Mouse (Mus musculus): ENCODE results near the gene Stpg1.
A peak's percentile ranks its signal among the peaks of the same experiment; 100 is the strongest.

Stpg1 gene

DNA sequence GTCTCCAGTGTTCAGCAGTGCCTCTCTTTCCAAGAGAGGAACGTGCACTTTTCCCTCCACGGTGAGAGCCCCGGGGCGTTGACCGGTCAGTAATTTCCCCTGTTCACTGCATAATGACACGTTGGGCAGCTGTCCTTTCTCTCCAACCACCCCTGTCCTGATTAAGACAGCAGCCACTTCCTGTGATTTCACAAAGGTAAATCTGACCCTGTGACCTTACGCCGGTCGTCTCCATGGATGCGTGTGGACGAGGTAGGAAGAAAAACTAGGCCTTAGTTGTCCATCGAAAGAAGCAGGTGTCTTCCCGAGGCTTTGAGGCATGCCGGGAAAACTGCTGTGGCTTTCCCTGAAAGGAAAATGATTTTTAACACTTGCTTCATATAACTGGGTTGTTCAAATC lies 20.3 kb downstream of the Stpg1 start:
- DNase-seq: no peak

DNA sequence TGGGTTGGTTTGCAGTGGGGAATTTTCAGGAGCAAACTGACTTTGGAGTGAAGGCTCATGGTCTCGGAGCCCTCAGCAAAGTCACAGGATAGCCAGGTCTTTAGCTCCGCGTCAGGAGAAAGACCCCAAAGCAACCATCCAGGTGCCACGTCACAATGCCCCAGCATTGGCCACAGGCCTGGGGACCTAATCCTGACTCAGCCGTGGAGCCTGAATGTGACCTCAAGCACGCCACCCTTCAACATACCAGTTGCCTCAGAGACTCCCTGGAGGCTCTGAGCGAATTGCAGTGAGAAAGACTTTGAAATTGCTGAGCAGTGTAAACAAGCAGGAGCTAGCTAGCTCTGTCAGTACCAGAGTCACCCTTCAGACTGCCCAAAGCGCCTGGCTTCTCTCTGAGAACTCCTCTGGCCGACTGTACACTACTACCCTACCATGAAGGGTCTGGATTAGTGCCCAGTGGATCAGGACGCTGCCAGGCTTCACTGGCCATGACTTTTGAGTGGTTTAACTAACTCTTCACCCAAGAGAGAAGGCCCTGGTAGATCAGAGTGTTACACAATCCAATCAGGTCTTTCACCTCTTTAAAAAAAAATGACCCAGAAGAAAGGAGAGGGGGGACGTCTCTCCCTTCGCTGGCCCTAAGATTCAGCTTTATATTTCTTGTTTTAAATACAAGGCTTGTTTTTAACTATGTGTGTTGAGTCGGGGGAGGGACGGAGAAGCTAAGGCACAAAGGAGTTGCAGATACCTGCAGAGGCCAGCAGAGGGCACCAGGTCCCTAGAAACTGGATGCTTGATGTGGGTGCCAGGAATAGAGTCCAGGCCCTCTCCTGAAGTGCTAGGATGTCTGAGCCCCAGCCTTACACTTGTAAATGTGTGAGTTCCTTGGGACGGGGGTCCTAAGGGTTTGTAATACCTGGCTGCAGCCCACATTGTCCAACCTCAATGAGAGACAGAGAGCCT lies 22.0 kb downstream of the Stpg1 start:
- peak; percentile 68 to 80 for DNase-seq

DNA sequence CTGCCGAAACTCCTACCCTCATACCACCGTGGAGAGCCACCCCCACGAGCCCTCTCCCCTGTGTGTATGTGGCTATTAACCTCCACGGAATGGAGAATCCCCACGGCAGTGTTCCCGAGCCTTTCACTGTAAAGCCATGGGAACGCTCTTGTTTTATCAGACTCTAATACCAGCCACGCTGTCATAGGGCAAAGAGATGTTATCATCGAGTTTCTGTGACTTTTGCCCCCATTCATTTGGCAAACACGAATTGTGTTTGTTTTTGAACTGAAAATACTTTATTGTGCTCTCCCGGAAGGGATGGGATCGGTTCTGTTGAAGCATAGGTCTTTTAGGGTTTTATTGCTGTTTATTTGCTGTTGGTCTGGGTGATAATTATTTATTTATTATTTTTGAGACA lies 23.5 kb downstream of the Stpg1 start:
- no peak for DNase-seq

DNA sequence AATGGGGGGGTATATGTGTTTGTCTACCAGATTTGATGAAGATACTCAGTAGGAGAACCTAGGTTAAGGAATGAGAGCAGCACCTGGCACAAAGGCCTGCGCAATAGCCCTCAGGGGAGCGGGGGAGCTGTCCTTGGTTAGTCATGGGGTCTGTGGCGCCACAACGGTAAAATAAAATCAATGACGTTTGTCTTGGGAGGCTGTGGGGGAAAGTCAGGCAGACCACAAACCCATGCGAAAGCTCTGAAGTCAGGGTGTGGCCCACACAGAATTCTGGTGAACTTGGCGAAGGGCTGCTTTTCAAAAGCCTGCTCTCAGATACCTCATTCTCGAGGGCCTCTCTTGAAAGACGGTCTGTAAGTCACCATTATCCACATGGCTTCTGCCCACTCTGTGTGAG lies 25.8 kb downstream of the Stpg1 start:
- DNase-seq: no peak

DNA sequence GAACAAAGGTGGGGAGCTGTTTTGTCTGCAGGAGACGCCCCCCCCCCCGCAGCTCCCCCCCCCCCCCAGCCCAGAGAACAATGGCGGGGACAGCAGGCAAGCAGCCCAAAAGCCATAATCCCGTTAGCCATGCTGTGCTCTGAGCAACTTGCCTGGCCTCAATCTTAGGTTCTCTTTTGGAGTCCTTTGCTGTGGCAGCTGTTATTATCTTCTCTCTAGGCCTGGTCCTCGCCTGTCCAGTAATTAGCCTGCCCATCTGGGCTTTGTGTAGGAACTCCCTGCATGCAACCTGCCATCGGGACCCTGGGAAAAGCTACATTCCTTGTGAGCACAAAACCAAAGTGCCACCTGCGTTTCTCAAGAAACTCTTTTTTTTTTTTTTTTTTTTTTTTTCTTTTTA lies 29.3 kb downstream of the Stpg1 start:
- no peak for DNase-seq

DNA sequence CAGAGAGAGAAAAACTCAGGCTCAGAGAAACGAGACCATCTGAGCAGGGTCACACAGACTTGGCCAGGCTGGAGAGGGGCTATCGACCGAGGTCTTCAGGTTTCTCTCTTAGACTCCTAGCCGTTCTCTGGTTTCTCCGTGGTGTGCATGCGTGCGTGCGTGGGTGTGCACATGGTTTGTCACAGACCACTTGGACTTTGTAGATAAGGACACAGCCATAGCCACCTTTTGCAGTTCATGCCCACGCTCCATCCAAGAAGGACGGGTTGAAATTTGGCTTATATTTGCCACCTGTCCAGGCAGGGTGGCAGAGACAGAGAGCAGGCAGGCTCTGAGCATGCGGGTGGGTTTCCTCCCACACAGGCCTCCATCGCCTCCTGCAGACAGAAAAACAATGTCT lies 30.5 kb downstream of the Stpg1 start:
- no peak for DNase-seq

DNA sequence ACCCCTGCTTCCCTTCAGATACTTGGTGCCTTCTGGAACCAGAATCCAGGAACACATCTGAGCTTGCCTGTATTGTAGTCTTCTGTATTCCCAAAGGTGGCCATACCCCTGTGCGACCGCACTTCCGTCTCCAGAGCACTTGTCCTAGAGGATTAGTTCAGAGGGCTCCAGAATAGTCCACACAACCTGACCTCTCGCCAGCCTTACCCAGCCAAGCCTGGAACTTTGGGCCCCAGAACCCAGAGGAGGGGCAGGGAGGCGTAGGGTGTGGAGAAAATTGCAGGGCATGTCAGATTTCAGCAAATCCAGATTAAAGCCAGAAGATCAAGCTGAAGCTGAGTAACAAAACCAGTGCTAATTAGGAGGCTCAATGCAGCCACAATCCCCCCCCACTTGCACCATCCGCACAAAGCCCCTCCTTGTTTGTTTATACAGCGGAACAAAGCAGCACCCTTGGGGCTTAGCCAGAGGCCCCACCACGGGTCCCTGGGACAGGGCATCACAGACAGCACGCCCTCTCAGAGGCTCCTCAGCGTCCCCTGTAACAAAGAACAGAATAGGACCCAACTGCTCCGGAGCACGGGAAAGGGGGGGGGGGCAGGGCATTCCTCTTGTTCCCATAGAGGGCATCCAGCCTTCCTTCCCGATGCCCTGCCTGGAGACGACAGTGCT lies 31.6 kb downstream of the Stpg1 start:
- DNase-seq: no peak

DNA sequence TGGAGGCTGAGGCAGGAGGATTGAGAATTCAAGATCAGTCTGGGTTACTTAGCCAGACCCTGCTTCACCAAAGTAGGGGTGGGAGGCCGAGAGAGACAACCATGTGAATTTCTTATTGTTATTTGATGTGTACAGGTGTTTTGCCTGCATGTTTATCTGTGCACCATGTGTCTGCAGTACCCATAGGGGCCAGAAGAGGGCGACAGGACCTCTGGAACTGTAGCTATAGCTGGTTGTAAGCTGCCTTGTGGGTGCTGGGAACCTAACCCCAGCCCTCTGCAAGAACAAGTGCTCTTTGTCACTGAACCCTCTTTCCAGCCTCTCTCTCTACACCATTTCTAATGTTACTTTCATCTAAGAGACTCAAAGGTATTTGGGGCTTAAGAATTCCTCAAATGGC lies 35.7 kb downstream of the Stpg1 start:
- DNase-seq: no peak

DNA sequence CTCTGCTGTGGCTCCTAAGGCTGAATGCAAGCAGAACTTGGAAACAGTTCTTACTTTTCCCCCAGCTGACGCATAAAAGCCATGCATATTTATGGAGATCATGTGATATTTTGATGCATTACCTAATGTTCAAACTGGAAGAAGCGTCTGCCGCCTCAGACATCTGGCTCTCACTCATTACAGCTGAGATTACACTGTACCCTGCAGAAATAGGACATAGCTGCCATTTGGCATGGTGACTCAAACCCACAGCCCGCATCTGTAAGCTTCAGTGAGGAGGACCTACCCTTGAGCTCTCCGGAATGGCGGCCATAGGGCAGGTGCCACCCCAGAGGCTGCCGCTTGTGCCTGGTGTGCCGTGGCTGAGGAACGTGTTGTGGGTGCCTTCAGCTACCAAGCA lies 36.6 kb downstream of the Stpg1 start:
- no peak for DNase-seq

DNA sequence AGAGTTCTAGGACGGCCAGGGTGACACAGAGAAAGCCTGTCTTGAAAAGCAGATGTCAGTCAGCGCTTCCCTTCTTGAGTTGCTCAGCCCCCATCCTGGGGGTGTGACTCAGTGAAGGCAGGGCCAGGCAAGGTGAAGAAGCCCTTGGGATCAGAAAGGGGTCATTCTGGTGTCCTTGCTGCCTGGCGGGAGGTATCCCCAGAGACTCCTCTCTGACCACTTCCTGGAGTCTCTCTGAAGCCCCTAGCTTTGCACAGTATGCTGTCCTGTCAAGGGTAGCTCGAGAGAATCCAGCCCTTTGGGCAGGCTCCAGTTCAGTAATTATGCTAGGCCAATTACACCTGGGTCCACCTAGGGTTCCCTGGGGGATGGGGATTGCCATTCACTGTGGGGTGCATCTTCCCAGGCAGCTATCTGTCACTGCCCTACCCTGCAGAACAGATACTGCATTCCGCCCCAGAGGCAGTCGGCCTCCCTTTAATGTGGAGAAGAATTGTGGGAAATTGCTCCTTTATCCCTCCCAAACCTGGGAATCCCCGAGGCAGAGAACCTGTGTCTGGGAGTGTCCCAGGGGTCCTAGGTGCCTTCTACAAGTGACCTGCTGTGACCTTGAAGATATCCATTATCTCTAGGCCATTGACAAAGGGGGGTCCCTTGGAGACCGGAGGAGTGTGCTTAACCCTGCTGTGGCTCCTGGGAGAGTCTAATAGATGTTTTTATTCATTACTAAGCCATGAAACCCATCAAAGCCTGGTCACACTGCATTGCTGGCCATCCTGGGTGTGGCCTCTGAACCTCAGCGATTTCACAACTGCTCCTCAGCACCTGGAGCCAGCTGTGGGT lies 37.4 kb downstream of the Stpg1 start:
- DNase-seq: no peak

DNA sequence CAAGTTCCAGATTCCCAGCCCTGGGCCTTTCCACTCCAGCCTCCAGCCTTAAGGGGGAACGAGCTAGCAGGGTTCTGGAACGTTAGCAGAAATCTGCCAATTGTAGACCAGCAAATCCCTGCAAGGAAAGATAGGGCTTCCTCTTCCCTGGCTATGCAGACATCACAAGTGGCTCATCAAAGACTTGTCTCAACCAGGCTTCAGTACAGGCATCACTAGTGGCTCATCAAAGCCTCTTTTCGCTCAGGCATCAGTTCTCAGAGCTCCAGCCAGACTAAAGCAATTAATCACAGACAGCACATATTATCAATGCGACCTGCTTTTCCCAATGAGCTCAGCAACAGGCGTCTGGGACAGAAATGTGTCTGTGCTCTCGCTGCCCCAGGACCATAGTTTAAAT lies 38.4 kb downstream of the Stpg1 start:
- DNase-seq: no peak

DNA sequence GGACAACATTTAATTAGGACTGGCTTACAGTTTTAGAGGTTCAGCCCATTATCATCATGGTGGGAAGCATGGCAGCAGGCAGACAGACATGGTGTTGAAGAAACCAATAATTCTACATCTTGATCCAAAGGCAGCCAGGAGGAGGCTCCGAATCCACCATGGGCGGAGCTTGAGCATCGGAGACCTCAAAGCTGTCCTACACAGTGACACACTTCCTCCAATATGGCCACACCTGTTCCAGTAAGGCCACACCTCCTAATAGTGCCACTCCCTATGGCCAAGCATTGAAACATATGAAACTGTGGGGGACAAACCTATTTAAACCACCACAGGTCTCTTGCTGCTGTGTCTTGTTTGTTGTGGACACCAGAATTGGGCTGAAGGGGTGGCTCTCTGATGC lies 40.4 kb downstream of the Stpg1 start:
- DNase-seq: no peak

DNA sequence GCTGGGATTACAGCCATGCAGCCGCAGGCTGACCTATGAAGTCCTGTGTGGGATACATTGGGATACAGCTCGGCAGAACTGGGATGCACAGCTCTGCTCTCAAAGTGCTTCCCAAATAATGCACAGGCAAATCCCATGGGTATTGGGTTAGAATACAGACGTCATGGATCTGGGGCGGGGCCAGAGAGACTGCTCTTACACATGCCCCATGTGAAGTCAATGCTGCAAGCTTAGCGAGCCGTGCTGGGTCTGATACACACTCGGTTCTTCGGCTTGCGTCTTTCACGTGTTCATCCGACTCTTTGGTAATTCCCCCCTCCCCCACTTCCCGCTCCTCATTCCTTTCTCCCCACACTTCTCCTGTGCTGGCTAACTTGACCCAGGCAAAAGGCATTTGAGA lies 44.5 kb downstream of the Stpg1 start:
- DNase-seq: no peak

DNA sequence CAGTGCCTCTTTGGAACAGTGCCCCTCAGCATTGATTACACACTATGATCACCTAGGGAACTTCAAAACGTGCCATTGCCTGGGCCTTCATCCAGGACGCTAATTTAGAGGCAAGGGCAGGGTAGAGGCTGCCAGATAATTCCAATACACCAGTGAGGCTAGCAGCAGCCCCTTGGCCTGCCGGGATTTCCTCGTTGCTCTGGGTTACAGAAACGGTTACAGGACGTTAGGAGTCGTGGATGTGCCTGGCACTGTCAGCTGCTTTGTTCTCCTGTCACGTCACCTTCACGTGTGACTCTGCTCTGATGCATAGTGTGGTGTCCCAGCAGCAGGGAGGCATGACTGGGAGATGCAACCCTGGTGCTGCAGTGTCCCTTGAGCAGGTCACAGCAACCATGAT lies 45.5 kb downstream of the Stpg1 start:
- DNase-seq: no peak

DNA sequence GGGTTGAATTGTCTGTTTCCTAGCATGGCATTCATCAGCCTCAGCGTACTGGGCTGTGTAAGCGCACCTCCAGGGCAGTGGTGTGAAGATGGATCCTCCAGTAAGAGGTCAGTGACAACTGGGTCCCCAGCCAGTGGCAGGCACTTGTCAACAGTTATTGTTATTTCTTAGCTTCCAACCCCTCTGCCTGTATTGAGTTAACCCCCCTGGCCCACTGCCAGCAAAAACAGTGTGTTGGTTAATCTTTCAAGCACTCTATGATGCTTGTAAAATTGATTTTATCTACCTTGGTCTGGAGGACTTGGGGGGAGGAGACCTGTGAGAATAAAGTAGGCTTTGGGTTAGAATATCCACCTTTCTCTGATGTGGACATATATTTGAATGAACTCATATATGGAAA lies 49.7 kb downstream of the Stpg1 start:
- no peak for DNase-seq

DNA sequence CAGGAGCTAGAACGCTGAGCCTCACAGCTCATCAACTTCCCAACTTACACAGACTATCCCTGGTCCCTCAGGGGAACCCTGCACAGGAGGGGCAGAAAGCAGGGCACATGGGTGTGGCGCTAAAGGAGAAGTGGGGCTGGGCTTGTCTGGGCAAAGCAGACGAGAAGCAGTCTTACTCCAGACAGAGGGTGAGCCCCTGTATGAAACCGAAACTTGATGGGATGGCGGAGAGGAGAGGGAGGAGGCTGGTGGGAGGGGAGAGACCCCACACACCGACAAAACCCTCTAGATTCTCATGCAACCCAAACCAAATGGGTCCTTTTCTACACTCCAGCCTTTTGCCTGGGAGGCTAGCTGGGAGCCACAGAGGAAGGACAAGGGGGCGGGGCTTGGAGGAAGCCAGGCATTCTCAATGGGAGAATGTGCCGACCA lies 50.5 kb downstream of the Stpg1 start:
- DNase-seq: peak; percentile 41 to 43

DNA sequence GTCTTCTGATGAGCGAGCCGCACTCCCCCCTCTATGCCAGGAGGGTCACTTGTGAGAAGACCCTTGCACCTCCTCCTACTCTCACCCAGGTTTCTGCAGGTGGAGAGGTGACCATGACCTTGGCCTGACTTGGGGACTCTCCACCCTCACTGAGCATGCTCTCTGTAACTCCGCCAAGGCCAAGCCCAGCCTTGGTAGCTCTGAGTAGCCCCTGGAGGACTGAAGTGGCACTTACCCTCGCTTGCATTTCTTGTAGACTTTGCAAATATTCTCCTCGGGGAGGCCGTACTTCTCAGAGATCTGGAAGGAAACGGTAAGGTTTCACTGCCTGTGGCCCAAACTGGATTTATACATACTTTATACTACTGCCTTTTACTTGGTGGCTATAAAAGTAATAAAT lies 51.4 kb downstream of the Stpg1 start:
- DNase-seq: peak; percentile 83 to 87

DNA sequence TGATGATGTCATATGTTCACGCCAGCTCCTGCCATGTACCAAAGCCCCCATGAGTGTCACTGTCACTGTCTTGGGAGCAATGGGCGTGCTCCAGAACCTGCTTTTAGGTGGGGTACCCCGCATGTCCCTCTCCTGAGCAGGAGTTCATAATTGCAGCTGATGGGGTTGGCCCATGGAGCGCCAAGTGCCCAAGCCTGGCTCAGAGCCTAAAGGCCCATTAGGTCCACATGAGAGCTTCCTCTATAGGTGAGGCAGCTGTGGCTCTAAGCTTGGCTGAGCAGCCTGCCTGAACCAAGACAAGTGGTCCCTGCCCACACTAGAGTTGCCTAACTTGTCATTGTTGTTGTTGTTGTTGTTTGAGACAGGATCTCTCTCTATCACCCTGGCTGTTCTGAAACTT lies 52.2 kb downstream of the Stpg1 start:
- peak; percentile 36 to 54 for DNase-seq

DNA sequence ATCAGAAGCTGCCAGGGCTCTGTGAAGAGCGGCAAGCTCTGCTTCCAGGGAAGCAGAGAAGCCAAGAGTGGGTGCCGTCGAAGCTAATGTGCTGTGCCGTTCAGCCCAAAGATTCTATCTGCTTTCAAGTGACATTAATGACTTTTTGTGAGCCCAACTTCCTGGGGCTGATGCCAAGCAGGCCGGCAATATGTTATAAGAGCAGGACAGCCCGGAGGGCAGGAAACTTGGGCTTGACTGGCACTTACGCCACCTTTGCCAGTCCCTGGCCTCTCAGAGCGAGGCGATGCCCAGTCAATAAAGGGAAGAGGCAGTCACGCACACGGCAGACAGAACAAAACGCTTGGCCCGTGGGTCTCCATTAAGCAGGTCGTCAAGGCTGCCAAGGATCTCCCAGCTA lies 53.0 kb downstream of the Stpg1 start:
- DNase-seq: peak; percentile 29 to 53

DNA sequence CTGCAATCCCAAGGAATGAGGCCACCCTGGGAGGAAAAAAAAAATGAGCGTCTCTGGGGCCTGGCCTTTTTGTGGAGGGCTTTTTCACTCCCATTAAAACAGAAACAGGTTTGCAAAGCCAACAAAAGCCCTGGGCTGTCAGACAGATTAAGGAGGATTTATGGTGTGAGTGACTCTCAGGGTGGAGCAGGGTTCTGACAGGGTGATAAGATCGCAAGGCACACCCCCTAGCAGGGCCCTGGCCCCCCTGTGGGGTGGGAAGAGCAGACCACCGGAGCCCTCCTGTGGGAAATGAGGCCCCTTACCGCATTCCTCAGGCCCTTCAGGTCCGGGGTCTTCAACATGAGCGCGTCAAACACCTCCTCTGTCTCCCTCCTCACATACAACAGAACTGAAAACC lies 53.5 kb downstream of the Stpg1 start:
- no peak for DNase-seq

DNA sequence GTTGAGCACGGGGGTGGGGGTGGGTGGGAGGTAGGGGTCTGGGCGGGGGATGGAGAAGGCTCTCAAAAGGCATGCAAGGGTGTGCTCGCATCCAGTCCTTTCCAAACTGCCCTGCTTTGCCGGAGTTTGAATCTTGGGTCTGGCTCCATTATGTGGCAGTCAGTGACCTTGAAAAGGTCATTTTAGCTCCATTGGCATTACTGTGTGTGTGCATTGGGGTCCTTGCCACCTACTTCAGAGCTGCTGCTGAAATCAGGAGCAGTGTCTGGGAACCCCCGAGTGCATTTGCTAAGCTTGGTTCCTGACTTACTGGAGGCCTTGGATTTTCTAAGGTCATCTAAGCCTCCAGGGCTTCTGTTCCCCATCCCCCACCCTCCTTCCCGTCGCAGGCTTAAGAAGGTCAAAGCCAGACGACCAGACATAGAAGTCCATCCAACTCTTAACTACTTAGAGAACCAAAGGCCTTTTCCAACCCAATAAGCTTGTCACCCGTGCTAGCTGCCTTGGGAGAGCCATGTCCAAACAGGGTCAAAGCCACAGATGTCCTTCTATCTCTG lies 54.0 kb downstream of the Stpg1 start:
- no peak for DNase-seq

DNA sequence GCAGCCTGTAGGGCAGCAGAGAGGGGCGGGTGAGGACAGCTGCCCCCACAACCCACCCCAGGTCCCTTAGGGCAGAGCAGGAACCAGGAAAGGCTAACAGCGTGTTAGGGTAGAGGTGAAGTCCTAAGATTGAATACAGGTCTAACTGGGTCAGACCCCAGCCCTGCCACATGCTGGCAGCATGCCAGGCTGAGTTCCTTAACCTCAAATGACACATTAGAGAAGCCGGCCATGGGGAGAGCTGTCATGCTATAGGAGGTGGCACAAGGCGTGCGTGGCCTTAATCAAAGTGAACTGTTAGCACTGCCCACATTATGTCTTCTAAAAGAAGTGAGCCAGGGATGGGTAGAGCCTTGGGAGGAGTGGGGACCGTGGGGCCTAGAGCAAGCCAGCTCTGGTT lies 54.7 kb downstream of the Stpg1 start:
- DNase-seq: no peak

DNA sequence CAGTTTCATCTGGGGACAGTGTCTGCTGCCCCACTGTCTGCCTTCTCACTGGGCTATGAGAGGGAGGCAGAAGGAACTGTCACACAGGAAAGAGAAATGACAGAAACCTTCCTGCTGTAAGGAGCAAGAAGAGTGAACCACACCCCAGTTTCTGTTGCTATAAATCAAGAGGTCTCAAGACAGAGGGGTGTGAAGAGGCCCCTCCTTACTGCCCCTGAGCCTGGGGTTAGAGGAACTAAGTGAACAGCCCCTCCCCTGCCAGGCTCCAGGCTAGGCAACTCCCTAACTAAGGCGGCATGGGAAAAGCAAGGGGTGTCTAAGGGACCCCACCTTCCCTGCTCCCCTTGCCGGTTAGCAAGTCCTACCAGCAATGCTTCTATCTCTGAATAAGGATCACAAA lies 69.2 kb downstream of the Stpg1 start:
- no peak for DNase-seq
